Mouse (Mus musculus) Muller cell, postnatal 12 days (primary cell): ENCODE results near the gene Ldhd.

ENCODE experiments used
- DNase-seq: peaks from one replicate; pipeline ENCODE4 v3.0.0-alpha.2; 2015; ENCODE audit errors: inconsistent ontology term

The Ldhd gene

GRCm38 (mm10) chr8:111630105-111630521 is at the start of gene Ldhd:
Gene Ldhd (minus strand): TSS chr8:111630374.
- DNase-seq, result peak; percentile 59

- no peak for DNase-seq
These were observed 48.7 kb upstream of the Ldhd start for GRCm38 (mm10) chr8:111678848-111679247.

- DNase-seq, result peak; percentile 52
These were observed 47.9 kb upstream of the Ldhd start for GRCm38 (mm10) chr8:111678111-111678510.

GRCm38 (mm10) chr8:111676237-111676636 is 46.1 kb upstream of the Ldhd start:
- DNase-seq, result no peak

GRCm38 (mm10) chr8:111666751-111667150 is 36.6 kb upstream of the Ldhd start:
- peak; percentile 39 for DNase-seq

- DNase-seq, result peak; percentile 51
These were observed 32.3 kb upstream of the Ldhd start for GRCm38 (mm10) chr8:111662473-111662872.

- DNase-seq, result peak; percentile 69
These were observed 28.7 kb upstream of the Ldhd start for GRCm38 (mm10) chr8:111658819-111659423.

GRCm38 (mm10) chr8:111657312-111657854 is 27.2 kb upstream of the Ldhd start:
- DNase-seq, result no peak

GRCm38 (mm10) chr8:111653524-111653923 is 23.4 kb upstream of the Ldhd start:
- no peak for DNase-seq

GRCm38 (mm10) chr8:111650651-111651050 is 20.5 kb upstream of the Ldhd start:
- no peak for DNase-seq

- no peak for DNase-seq
These were observed 18.7 kb upstream of the Ldhd start for GRCm38 (mm10) chr8:111648834-111649233.

GRCm38 (mm10) chr8:111645715-111646114 is 15.5 kb upstream of the Ldhd start:
- DNase-seq, result no peak

GRCm38 (mm10) chr8:111644286-111645051 is 14.3 kb upstream of the Ldhd start:
- DNase-seq, result peak; percentile 73

GRCm38 (mm10) chr8:111643264-111644141 is 13.3 kb upstream of the Ldhd start, which contains the start of gene Zfp1:
Gene Zfp1 (plus strand): TSS chr8:111643401.
- peak; percentile 96 for DNase-seq

- no peak for DNase-seq
These were observed 12.7 kb upstream of the Ldhd start for GRCm38 (mm10) chr8:111642939-111643263.

- no peak for DNase-seq
These were observed 12.3 kb upstream of the Ldhd start for GRCm38 (mm10) chr8:111642496-111642895.

GRCm38 (mm10) chr8:111641064-111641463 is 10.9 kb upstream of the Ldhd start:
- no peak for DNase-seq

- DNase-seq, result no peak
These were observed 7.9 kb upstream of the Ldhd start for GRCm38 (mm10) chr8:111638086-111638485.

- DNase-seq, result no peak
These were observed 2.8 kb upstream of the Ldhd start for GRCm38 (mm10) chr8:111632976-111633375.

GRCm38 (mm10) chr8:111631589-111631988 is 1.4 kb upstream of the Ldhd start:
- no peak for DNase-seq

- no peak for DNase-seq
These were observed 1.2 kb downstream of the Ldhd start for GRCm38 (mm10) chr8:111628894-111629501.

- no peak for DNase-seq
These were observed 1.8 kb downstream of the Ldhd start for GRCm38 (mm10) chr8:111628401-111628800.
